Mouse (Mus musculus) adrenal gland, adult 18-20 months (tissue): ENCODE results near the gene Mxd1. TPM values are rescaled to one million over a fixed set of nuclear protein-coding genes. Genes with fewer than 3 reads are reported as not detected.

ENCODE experiments used
- DNase-seq, 2 experiments: peaks; one replicate each; pipeline ENCODE4 v3.0.0; 2021 to 2022; ENCODE audit warnings: low spot score in 2 of 2
- long read RNA-seq, 2 experiments: library from polyadenylated mRNA; stranded (forward); transcript quantifications; one replicate each; pipeline ENCODE4 v2.0.0; 2021
- total RNA-seq, 2 experiments: library from RNA; stranded (reverse); gene quantifications; 1 replicate in 1 of 2; 2 replicates in 1 of 2; pipeline ENCODE4 v1.2.3; 2021

Mxd1 gene
- total RNA-seq: 1 to 10 TPM; 7.2 to 7.5 TPM
- long read RNA-seq, experiment 1, full-length matches to known transcripts: 6 of 8 reads
- long read RNA-seq, experiment 1, partial matches to known transcripts: 0 of 8 reads
- long read RNA-seq, experiment 1, other reads (novel, unspliced or antisense): 2 of 8 reads
- long read RNA-seq, experiment 2, full-length matches to known transcripts: 2 of 7 reads
- long read RNA-seq, experiment 2, partial matches to known transcripts: 0 of 7 reads
- long read RNA-seq, experiment 2, other reads (novel, unspliced or antisense): 5 of 7 reads

DNA sequence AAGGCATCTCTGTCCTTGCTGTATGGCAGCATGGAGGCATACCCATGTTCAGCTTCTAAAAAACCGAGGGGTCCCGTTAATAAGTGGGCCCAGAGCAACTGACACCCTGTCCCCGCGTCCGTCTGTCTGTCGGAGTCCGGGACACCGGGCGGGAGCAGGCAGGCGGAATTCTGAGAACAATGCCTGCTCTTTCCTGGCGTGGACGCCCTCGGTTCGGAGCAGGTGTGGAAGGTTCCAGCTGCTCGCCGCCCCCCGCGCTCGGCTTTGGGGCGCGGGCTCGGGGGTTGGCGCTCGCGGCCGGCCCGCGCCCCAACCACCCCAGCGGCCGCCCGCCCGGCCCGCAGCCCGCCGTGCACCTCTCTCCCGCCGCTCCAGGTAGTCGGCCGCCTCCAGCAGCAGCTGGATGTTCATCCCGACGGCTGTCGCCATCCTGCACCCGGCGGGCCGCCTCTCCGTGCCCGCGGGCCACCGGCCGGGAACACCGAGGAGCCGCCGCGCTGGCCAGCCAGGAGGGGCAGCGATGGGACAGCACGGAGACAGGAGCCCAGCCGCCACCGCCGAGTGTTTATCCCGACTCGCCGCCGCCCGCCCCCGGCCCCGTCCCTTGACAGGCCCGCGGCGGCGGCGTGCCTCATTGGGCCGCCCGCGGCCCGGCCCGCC, at the start of gene Mxd1:
Gene Mxd1, minus strand, starts transcription at position 582 of the 660 bp plus-strand sequence.
- DNase-seq: peak in 1 of 2 experiments; percentile 21

DNA sequence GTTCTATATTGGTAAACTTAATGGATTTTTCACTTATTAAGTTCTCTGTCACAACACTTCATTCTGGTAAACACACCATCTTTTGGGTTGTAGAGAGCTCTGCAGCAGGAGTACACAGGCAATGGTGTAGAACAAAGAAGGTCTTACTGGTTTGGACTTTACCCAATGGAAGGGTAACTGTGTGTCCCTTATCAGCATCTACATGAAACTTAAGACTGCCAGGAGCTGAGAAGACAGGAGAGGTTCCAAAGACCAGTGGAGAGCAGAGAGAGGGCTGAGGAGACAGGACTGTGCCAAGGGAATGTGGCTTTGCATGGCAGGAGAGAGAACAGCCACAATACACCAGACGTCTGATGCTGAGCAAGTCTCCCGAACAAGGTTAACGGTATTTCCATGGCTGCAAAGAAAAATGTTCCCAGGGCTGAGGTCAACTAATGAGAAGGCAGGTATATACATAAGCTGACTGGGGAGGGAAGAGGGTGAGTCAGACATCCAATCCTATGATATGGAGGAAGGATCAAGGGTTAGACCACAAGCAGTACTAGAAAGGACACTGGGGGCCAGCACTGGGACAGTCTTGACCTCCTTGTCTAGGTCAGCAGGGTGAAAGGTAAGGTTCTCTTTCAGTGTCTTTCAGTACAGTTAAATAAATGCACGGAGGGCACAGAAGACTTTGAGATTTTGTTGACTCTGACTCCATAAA, 39.3 kb upstream of the Mxd1 start:
- DNase-seq: no peak

DNA sequence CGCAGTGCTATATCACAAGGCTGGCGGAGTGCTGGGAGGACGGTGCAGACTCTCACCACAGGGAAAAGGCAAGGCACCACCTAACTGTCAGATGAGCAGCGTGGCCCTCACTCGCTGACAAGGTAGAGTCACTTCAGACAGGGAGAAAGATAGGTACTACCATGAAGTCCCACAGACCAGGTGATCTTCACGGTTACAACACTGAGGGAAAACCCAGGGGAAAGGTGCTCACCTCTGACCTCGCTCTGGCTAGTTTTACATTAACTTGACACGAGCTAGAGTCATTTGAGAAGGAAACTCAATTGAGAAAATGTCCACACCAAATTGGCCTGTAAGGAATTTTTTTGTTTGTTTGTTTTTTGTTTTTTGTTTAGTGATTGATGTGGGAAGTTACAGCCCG, 33.6 kb upstream of the Mxd1 start:
- DNase-seq: no peak

DNA sequence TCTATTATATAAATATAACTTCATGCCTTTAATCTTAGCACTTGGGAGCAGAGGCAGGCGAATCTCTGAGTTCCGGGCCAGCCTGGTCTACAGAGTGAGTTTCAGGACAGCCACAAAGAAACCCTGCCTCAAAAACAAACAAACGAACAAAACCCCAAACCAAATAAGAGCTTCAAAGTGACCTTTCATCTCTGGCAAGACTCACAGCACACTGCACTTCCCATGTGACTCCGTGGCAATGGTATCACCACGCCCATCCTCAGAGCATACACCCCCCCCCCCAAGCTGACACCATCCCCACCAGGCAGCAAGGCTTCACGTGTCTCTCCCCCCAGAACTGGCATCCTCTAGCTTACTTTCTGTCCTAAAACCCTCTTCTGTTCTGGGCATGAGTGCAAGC, 28.9 kb upstream of the Mxd1 start:
- no peak for DNase-seq

DNA sequence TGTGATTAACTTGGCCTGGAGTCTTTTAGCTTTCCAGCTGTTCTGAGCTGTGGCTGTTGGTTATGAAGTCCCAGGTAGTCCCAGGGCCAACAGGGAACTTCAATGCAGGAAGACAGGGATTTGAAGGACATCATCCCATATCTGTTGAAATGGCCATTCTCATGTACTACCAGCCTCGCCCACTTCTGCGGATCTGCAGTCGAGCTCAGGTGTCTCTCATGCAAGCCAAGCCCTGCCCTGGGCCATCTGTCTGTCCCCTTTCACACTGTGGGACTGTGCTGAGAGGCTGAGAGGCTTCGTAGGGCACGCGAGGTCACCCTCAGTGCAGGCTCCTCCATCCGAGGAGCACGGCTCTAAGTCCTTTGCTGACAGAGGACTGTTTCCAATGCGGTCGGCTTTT, 27.3 kb upstream of the Mxd1 start:
- DNase-seq: no peak

DNA sequence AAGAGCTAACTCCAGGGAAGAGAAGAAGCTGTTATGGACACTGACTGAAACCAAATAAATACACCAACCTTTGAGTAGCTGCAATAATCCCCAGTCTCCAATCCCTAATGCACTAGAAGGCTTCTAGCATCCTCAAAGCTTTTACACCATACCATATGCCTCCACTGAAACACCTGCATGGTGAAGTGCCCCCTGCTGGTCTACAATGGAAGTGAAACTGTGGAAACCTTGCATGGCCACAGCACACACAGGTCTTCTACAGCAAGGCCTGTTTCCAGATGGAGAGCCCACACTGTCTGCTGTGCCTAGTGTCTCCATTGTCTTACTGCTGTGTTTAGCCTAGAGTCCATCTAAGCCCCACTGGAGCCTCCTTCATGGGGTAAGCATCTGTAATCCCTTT, 25.5 kb upstream of the Mxd1 start:
- DNase-seq: peak; percentile 52 to 57

DNA sequence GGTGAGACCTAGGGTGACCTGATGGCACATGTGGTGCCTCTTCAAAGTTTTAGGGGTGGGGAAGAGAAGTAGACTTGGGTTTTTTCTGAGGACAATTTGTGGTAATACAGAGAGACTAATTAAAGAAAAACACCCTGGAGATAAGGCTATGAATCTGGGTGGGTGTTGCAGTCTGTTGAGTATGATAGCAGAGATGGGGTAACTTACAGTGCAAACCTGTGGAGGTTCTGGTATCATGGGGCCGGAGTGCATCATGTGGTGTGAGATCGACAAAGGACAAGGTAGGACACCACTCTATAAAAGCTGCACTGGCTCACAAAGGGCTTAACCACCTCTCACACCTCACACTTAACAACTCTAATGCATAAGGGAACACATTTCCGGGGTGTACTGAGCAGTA, 20.7 kb upstream of the Mxd1 start:
- DNase-seq: no peak

DNA sequence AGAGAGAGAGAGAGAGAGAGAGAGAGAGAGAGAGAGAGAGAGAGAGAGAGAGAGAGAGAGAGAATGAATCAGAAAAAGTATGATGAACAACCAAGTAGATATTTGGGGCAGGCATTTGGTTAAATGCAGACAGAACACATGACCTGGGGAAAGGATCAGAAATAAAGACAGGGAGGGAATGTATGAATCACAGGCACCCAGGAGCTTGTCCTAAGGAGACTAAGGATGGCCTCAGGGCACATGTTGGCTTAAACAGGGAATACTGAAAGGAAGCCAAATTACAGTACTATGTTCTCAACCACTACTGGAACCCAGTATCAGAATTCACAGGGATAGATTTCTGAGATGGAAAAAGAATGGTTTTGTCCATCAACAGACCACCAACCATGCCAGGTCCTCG, 18.0 kb upstream of the Mxd1 start:
- DNase-seq: no peak

DNA sequence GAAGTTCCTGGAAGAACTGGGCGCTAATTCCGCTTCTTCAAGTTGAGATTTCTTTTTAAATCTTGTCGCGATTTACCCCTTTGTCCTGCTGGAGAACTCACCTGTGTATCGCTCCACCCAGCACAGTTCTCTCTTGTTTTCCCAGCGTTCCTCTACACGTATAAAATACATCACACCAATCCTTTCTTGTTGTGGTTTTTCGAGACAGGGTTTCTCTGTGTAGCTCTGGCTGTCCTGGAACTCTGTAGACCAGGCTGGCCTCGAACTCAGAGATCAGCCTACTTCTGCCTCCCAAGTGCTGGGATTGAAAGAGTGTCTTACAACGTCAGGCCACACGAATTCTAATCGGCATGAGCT, 15.7 kb upstream of the Mxd1 start:
- no peak for DNase-seq

DNA sequence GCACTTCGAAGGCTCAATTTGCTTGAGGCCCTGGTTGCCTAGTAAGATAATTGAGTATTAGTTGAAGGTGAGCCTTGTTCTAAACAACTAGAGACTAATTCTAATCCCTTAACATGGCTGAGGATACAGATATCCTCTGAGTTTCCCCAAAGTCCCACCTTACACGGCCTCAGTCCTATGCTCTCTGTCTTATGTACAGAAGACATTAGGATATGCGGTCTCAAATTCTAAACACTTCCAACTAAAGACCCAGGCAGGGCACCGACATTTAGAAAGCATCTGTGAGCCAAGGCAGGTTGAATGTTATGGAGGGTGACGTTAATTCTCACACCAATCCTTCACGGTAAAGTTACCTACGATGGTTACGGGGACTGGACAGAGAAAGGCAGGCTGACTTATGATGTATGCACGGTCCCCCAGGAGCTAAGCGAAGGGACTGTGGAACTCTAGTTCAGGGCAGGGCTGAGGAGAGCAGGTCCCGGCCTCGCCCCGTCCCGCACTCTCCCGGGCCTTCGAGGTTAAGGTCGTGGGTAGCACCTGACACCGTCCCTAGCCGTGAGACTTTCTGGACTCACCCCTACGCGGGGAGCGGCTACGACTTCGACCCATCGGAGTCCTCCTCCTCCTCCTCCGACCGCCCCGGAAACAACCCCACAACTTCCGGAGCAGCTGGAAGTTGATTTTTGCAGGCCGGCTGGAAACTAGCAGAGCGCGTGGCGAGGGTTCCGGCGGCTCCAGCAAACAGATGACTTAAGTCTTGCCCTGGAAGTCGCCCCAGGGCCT, 15.1 kb upstream of the Mxd1 start, which contains the start of gene Snrnp27:
Gene Snrnp27, minus strand, starts transcription at position 651 of the 783 bp plus-strand sequence.
- peak; percentile 94 to 95 for DNase-seq

DNA sequence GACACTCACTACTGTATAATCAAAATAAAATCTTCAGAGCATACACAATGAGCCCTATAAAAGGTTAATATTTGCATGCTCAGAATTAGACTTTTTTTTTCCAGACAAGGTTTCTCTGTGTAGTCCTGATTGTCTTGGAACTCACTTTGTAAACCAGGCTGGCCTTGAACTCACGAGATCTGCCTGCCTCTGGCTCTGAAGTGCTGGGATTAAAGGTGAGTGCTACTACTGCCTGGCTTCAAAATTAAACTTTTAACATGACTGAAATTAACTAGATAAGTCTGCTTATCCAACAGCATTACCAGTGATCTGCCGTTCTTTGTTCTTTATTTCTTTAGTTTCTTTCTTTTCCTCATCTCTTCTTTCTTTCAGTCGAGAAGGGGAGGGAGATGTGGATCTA, 12.3 kb upstream of the Mxd1 start:
- DNase-seq: no peak

DNA sequence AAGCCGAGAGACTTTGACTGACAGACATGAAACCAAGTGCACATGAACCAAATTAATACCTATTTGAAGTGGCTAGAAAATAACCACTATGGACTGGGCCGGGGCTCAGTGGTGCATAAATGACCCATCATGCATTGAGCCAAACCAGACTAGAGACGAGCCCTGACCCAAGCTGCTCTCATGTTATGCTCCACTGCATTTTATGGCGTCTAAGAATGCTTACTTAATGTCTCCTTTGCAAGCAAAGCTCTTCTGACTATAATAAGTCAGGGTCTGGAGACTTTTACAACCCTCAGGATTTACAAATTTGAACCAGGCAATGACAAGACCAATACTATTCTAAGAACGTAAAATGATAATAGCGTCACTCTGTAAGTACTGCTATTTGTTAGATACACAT, 9.4 kb upstream of the Mxd1 start:
- DNase-seq: no peak

DNA sequence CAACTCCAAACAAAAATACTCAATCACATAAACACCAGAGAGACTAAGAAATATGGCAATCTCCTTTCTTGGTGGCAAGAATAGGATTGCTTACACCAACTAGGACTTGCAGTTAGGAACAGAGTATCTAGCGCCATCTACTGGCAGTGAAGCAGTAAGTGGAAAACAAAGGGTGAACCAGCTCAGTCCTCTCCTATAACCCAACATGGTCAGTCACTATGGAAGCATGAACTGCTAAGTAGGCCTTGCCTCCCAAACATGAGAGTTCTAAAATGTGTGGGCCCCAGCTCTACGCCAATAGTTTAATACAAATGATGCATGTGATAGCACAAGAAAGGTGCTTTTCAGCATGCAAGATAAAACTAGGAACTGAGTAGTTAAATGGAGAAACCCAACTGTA, 1.9 kb upstream of the Mxd1 start:
- peak in 1 of 2 experiments; percentile 46 for DNase-seq

DNA sequence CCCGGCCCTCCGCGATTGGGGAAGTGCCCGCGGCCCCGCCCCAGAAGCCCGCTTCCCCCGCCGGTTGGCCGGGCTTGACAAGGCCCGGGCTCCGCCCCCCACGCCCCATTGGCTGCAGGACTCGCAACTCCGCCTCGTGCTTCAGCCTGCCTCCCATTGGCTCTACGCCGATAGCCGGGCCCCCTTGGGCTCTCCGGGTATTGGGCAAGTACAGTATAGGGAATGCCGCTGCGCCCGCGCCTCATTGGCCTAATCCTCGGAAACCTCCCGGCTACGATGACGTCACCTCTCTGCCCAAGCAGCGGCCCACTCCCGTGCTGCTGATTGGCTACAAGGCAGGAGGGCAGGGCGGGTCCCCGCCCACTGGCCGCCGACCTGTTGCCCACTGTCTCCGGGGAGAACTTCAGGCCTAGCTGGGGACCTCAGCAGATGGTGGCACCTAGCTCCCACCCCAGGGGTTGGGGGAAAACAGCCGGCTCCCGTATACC, 323 bp upstream of the Mxd1 start:
- peak; percentile 97 to 98 for DNase-seq

DNA sequence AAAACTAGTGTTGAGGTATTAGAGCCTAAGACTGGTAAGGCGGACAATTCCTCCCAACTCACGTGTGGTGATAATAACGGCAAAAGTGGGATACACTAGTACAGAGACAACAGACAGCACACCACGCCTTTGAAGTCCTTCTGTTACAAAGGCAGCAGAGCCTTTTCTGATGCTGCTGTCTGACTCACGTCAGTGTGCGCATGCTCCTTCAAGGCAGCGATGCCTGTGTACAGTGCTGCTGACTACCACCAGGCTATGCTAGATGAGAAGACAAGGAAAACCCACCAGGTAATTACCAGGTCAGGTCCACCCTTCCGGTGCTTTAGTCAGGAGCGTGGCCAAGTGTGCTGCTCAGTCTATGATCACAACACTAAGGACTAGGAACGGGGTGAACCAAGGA, 1.9 kb downstream of the Mxd1 start:
- DNase-seq: no peak

DNA sequence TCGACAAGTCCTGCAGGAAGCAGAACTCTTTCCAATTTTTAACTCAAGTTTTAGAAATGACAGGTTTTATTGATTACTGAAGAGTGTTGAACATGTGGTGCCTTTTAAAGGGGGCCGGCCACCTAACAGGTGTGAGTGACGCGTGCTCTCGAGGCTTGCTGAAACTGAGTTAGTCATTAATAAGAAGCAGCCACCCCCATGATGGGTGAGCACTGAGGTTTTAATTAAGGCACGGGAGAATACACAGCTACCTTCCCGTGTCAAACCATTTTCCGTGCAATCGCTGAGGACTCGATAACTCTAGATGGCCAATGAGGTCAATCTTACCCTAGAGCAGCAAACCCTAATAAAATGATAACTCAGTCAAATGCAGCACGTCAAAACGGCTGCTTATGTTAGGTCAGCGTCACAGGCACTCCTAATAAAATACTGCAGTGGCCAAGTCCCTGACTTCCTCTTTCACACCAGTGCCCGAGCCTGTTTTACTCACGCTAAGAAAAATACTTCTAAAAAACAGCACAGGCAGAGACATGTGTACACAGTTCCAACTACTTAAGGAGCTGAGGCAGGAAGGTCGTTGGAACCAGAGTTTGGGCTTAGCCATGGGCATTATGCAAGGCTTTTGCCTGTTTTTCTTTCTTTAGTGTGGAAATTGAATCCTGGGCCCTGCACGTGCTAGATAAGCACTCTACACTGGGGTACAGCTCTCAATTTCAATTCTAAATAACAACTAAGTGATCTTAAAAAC, 3.2 kb downstream of the Mxd1 start:
- DNase-seq: no peak

DNA sequence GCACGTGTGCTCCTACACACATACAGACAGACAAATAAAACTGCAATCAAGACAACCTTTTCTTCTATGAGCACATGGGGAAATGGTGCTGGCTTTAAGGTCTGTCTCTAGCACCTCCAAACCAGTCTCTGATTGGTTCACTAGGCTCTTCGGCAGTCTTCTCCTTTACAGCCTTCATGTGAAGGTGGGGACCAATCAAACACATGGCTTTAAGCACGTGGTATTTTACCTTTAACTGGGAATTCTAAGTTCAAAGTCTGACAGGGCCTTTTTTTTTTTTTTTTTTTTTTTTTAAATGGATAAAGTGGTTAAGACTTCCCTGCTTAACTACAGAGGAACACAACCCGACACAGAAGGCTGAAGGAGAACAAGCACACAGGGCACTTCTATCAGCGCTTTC, 3.9 kb downstream of the Mxd1 start:
- no peak for DNase-seq

DNA sequence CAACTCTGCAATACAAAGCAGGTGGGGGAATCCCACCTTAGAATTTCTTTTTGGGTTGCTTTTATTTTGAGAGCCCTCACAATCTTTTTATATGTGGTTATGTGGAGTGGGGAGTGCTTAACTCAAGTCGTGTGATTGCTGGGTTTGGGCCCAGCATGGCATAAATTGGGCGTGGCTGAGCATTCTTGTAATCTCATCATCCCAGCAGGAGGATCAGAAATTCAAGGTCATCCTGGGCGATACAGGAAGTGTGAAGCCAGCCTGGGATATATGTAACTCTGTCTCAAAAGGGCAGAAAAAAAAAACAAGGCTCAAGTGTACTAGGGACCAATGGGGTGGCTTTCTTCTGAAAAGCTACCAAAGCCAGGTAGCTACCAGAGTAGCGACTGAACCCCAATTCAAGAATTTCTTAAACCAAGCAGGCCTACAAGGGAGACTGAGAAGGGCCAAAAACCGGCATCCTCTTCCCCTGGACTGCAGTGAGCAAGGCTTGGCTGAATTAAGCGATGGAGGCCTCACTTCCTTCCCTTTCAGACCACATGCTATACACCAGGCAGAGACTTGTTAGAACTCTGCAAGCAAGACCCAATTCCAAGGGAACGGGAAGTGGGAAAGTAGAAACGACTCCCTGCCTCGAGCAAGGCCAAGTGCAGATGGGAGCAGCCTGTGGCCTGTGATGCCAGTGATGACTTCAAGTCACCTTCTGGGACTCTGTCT, 8.6 kb downstream of the Mxd1 start:
- no peak for DNase-seq

DNA sequence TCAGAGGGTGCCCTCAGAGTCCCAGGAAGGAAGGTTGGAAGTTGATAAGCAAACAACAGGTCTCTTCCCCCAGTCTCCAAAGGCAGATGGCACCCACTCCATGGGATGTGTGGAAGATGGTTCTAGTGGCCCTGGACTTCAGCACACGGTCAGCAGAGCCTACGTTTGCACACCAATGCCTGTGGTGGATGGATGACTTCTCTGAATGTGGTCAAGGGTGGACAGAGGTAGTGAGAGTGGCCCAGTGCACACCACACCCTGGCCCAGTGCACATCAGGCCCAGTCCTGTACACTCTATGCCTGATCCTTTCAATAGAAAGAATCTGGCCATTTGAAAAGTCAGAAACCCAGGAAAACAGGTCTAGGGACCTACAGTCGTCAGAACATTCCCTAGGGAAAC, 10.5 kb downstream of the Mxd1 start:
- DNase-seq: no peak

DNA sequence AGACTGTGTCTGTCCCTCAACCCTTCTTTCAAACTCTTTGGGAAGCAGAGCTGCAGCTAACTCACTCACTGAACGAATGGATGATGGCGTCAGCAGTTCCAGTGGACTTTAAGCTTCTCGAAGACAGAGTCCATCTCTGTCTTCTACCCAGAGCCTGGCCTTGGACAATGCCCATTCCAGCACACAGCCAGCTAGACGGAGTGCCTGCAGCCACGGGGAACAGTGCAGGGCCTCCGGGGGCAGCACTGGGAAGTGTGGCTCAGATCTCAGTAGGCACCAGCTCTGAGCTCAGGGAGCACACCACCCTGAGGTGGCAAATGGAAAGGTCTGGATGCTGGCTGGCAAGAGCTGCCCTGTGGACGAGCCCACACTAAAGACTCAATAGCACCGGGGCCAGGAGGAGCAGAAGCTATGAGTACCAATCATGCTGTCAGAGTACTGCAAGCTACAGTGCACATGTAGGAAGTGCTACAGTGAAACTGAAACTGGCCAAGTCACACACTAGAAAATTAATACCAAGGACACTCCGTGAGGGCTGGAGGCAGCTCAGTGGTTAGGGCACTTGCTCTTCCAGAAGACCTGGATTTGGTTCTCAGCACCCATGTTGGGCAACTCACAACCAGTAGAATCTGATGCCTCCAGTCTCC, 14.6 kb downstream of the Mxd1 start:
- DNase-seq: no peak
